Mouse (Mus musculus): ENCODE data around the gene Prkcz. TPM values are rescaled to one million over a fixed set of nuclear protein-coding genes. Genes with fewer than 3 reads are reported as not detected.
"Not testable (repeated sequence)": the region's sequence is repeated elsewhere in the genome, so short reads cannot be mapped to it uniquely, and the experiment has no call there.

Prkcz gene
- total RNA-seq, 2 experiments from 2014 or later: 1.7 to 2.8 TPM

- intact Hi-C loops (cut with DNase I): no loop called here
- DNase-seq: no peak
These were observed 305 bp downstream of the Prkcz start for GRCm38 (mm10) chr4:155360856-155361255.

GRCm38 (mm10) chr4:155359560-155360464 is 1.3 kb downstream of the Prkcz start:
- intact Hi-C loops (cut with DNase I): no loop called here

GRCm38 (mm10) chr4:155357601-155358000 is 3.6 kb downstream of the Prkcz start:
- DNase-seq: no peak
- intact Hi-C loops (cut with DNase I): no loop called here

More at GRCm38 (mm10) chr4:155359560-155360464, 1.3 kb downstream of the Prkcz start:
- no peak for DNase-seq

GRCm38 (mm10) chr4:155356354-155356753 is 4.8 kb downstream of the Prkcz start:
- intact Hi-C loops (cut with DNase I): no loop called here
- no peak for DNase-seq

GRCm38 (mm10) chr4:155354546-155354945 is 6.6 kb downstream of the Prkcz start:
- DNase-seq: no peak
- intact Hi-C loops (cut with DNase I): no loop called here

GRCm38 (mm10) chr4:155354035-155354434 is 7.1 kb downstream of the Prkcz start:
- no peak for DNase-seq
- intact Hi-C loops (cut with DNase I): no loop called here

- no peak for DNase-seq
- intact Hi-C loops (cut with DNase I): no loop called here
These were observed 8.6 kb downstream of the Prkcz start for GRCm38 (mm10) chr4:155352581-155352980.

- DNase-seq: no peak
- intact Hi-C loops (cut with DNase I): no loop called here
These were observed 14.8 kb downstream of the Prkcz start for GRCm38 (mm10) chr4:155346350-155346749.

- intact Hi-C loops (cut with DNase I): no loop called here
- peak; percentile 53 to 54 for DNase-seq
These were observed 15.6 kb downstream of the Prkcz start for GRCm38 (mm10) chr4:155345608-155345953.

GRCm38 (mm10) chr4:155344716-155345607 is 16.2 kb downstream of the Prkcz start:
- intact Hi-C loops (cut with DNase I): no loop called here
- peak in 1 of 2 experiments; percentile 9 for DNase-seq

- no peak for DNase-seq
- intact Hi-C loops (cut with DNase I): no loop called here
These were observed 16.9 kb downstream of the Prkcz start for GRCm38 (mm10) chr4:155344299-155344600.

- no peak for DNase-seq
- intact Hi-C loops (cut with DNase I): no loop called here
These were observed 17.5 kb downstream of the Prkcz start for GRCm38 (mm10) chr4:155343415-155344298.

- DNase-seq: no peak
- intact Hi-C loops (cut with DNase I): no loop called here
These were observed 24.7 kb downstream of the Prkcz start for GRCm38 (mm10) chr4:155336284-155337050.

- no peak for DNase-seq
- intact Hi-C loops (cut with DNase I): no loop called here
These were observed 28.9 kb downstream of the Prkcz start for GRCm38 (mm10) chr4:155332253-155332652.

GRCm38 (mm10) chr4:155328385-155328784 is 32.8 kb downstream of the Prkcz start:
- DNase-seq; intact Hi-C loops (cut with DNase I): not testable (repeated sequence)

- no peak for DNase-seq
- intact Hi-C loops (cut with DNase I): no loop called here
These were observed 35.4 kb downstream of the Prkcz start for GRCm38 (mm10) chr4:155325773-155326172.

GRCm38 (mm10) chr4:155324511-155324910 is 36.6 kb downstream of the Prkcz start:
- intact Hi-C loops (cut with DNase I): loop anchor here (5.0 kb wide), 1 partner anchor 83 kb away; the partner anchor contains the start of gene Cfap74
- no peak for DNase-seq

- no peak for DNase-seq
- intact Hi-C loops (cut with DNase I): loop anchor here (5.0 kb wide), 1 partner anchor 84 kb away; the partner anchor contains the start of gene Cfap74
These were observed 37.9 kb downstream of the Prkcz start for GRCm38 (mm10) chr4:155323081-155323795.

All from heart, postnatal 36 days (tissue).